In the genomic region with DNA sequence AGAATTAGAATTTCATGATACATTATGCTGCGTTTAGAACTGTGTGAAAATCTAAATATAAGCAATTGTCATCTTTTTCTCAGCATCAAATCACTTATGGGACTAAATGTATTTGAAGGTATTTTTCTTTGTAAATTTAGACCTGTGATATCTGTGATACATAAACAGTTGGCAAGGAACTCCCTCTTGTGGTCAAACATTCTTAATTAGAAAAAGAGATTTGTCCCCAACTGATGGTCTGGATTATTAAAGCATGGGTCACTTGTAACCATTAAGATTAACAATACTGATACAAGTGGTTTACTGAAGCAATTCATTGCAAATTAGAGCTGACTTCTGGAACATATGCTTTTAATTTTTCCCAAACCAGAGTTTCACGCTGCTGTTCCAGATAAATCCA, we compare ENCODE assay signal across 18 mouse cellular contexts.
DNase-seq lines count a peak whose midpoint lies in the region; ATAC-seq and TF ChIP-seq lines count a peak whose summit lies in the region.
"Had no signal": no experiment of that assay in that cellular context is flagged by ENCODE, and none has a peak within 500 bp of the region (broad histone marks: within the 10 kb centered on the region; RNA-seq: fewer than 3 reads in every experiment).

No protein-coding gene starts in this region.

- no peak for ATAC-seq in embryonic facial prominence, embryonic 11.5 days (replicated peaks; ENCODE audit: insufficient number of reproducible peaks, low FRiP score, low TSS enrichment, low read depth)

- H3K4me1 ChIP-seq in embryonic facial prominence, embryonic 11.5 days (ENCODE audit: control insufficient read depth, insufficient read depth, low read length), result no peaks in the 10 kb centered on the region
- no peaks in the 10 kb centered on the region for H3K4me1 ChIP-seq in embryonic facial prominence, embryonic 10.5 days
- H3K4me1 ChIP-seq: embryonic facial prominence, embryonic 12.5 days; hindbrain, embryonic 15.5 days; stomach, embryonic 15.5 days had no signal

- no peak overlapping the region for H3K9ac ChIP-seq in embryonic facial prominence, embryonic 11.5 days (replicated peaks; ENCODE audit: low read length)
- H3K9ac ChIP-seq: embryonic facial prominence, embryonic 12.5 days; hindbrain, embryonic 15.5 days; stomach, embryonic 15.5 days had no signal

- no peaks in the 10 kb centered on the region for H3K36me3 ChIP-seq in embryonic facial prominence, embryonic 11.5 days (replicated peaks; ENCODE audit: control insufficient read depth, insufficient read depth, low read depth, low read length)
- H3K36me3 ChIP-seq in embryonic facial prominence, embryonic 10.5 days (replicated peaks), result no peaks in the 10 kb centered on the region
- H3K36me3 ChIP-seq: embryonic facial prominence, embryonic 12.5 days; hindbrain, embryonic 15.5 days; stomach, embryonic 15.5 days had no signal

- H3K9me3 ChIP-seq in embryonic facial prominence, embryonic 11.5 days (replicated peaks; ENCODE audit: control insufficient read depth, low read length), result no peaks in the 10 kb centered on the region
- H3K9me3 ChIP-seq in embryonic facial prominence, embryonic 10.5 days, result no peaks in the 10 kb centered on the region
- H3K9me3 ChIP-seq: embryonic facial prominence, embryonic 12.5 days; hindbrain, embryonic 15.5 days; stomach, embryonic 15.5 days had no signal

- H3K4me3 ChIP-seq in embryonic facial prominence, embryonic 11.5 days (ENCODE audit: low read depth, low read length), result no peak overlapping the region
- H3K4me3 ChIP-seq in embryonic facial prominence, embryonic 10.5 days, result no peak overlapping the region
- H3K4me3 ChIP-seq in layer of hippocampus, adult 2 months, result no peak overlapping the region
- H3K4me3 ChIP-seq: embryonic facial prominence, embryonic 12.5 days; hindbrain, embryonic 15.5 days; stomach, embryonic 15.5 days had no signal

- no peaks in the 10 kb centered on the region for H3K27me3 ChIP-seq in embryonic facial prominence, embryonic 11.5 days (ENCODE audit: control insufficient read depth, insufficient read depth, low read length)
- H3K27me3 ChIP-seq in embryonic facial prominence, embryonic 10.5 days (replicated peaks; ENCODE audit: low read depth, poor library complexity, severe bottlenecking), result no peaks in the 10 kb centered on the region
- H3K27me3 ChIP-seq: embryonic facial prominence, embryonic 12.5 days; hindbrain, embryonic 15.5 days; stomach, embryonic 15.5 days had no signal

- H3K27ac ChIP-seq in embryonic facial prominence, embryonic 11.5 days (replicated peaks; ENCODE audit: low read depth, low read length), result no peak overlapping the region
- H3K27ac ChIP-seq in embryonic facial prominence, embryonic 10.5 days (replicated peaks), result no peak overlapping the region
- no peak overlapping the region for H3K27ac ChIP-seq in layer of hippocampus, adult 2 months
- H3K27ac ChIP-seq: embryonic facial prominence, embryonic 12.5 days; hindbrain, embryonic 15.5 days; stomach, embryonic 15.5 days had no signal

- DNase-seq in embryonic facial prominence, embryonic 11.5 days (ENCODE audit: low spot score), result peak; percentile 80
- DNase-seq in embryonic facial prominence, embryonic 10.5 days (ENCODE audit: low spot score), result no peak
- DNase-seq in layer of hippocampus, adult 2 months (ENCODE audit: low spot score in 2 of 2), result no peak
- no peak for DNase-seq in layer of hippocampus, adult 9-10 months (ENCODE audit: low spot score)
- peak; percentile 22 for DNase-seq in embryo, embryonic 10 days (ENCODE audit: low spot score)
- peak; percentile 0 for DNase-seq in retina, adult 2 months (ENCODE audit: low read depth, low spot score)
- DNase-seq in cerebellum, adult 11 months, result no peak
- no peak for DNase-seq in thymus, adult 18-20 months
- DNase-seq: adrenal gland, postnatal 36 days; gastrocnemius, postnatal 14 days; kidney, adult 9 months; thymus, postnatal 25 days had no signal

- TF ChIP-seq CTCF in layer of hippocampus, adult 2 months (conservative IDR thresholded peaks at IDR 0.05), result peak; percentile 64

- WGBS in embryonic facial prominence, embryonic 11.5 days, result 27% methylated on average over 2 of the region's 2 CpGs
- 35% methylated on average over 2 of the region's 2 CpGs for WGBS in embryonic facial prominence, embryonic 10.5 days

- no peak overlapping the region for H3K4me2 ChIP-seq in embryonic facial prominence, embryonic 11.5 days (ENCODE audit: low read depth, low read length)
- H3K4me2 ChIP-seq: embryonic facial prominence, embryonic 12.5 days; heart, embryonic 11.5 days; hindbrain, embryonic 15.5 days; liver, embryonic 11.5 days; midbrain, embryonic 11.5 days; stomach, embryonic 15.5 days had no signal

Comparison
In these comparisons a context has a peak if more than half of its experiments do, and no peak if none do; other contexts are left out.
1. DNase-seq: peak in embryonic facial prominence, embryonic 11.5 days (single experiment), embryo, embryonic 10 days (single experiment) and retina, adult 2 months (single experiment); none in embryonic facial prominence, embryonic 10.5 days (single experiment), layer of hippocampus, adult 2 months (0 of 2), layer of hippocampus, adult 9-10 months (single experiment), cerebellum, adult 11 months (single experiment) and thymus, adult 18-20 months (0 of 2).